Mouse (Mus musculus) megakaryocyte, embryonic 14.5 days (primary cell): ENCODE results near the gene Prcc.

ENCODE experiments used
- FLI1 ChIP-seq: IDR thresholded peaks from 2 replicates; pipeline ENCODE4 v1.6.1; 2012; ENCODE audit warnings: low read length, inconsistent platforms, mixed read lengths
- GATA1 ChIP-seq: IDR thresholded peaks from 3 replicates; pipeline ENCODE4 v1.6.1; 2012; ENCODE audit warnings: mixed read lengths, low read length, inconsistent platforms, borderline replicate concordance

GRCm38 (mm10) chr3:87859813-87860212 is 25.6 kb downstream of the Prcc start:
- TF ChIP-seq GATA1 (no peak), FLI1 (no peak)
